Mouse (Mus musculus) thymus, adult 2 months (tissue): ENCODE measurements around the gene Fam117b. TPM values are rescaled to one million over a fixed set of nuclear protein-coding genes. Genes with fewer than 3 reads are reported as not detected.

Source experiments
- DNase-seq: peaks from one replicate; pipeline ENCODE4 v3.0.0; 2021
- H3K27ac ChIP-seq: fragments of 200-500 bp; 2 replicates; pipeline ENCODE4 v1.5.1; 2012; ENCODE audit warnings: low read length, control low read depth; ENCODE audit not compliant: control insufficient read depth, insufficient read depth
- H3K27me3 ChIP-seq: fragments of 200-500 bp; 2 replicates; pipeline ENCODE4 v1.6.1; 2012; ENCODE audit warnings: mild to moderate bottlenecking, low read length, moderate library complexity, mixed read lengths; ENCODE audit not compliant: control insufficient read depth, insufficient read depth
- H3K36me3 ChIP-seq: fragments of 200-500 bp; 2 replicates; pipeline ENCODE4 v1.6.1; 2012; ENCODE audit warnings: mild to moderate bottlenecking, low read length, moderate library complexity; ENCODE audit not compliant: control insufficient read depth, insufficient read depth
- H3K4me1 ChIP-seq: fragments of 200-500 bp; replicated peaks from 2 replicates; pipeline ENCODE4 v1.6.1; 2012; ENCODE audit warnings: low read length; ENCODE audit not compliant: control insufficient read depth, insufficient read depth
- H3K4me3 ChIP-seq: fragments of 200-500 bp; 2 replicates; pipeline ENCODE4 v1.5.1; 2012; ENCODE audit warnings: mild to moderate bottlenecking, low read length, control low read depth, moderate library complexity; ENCODE audit not compliant: control insufficient read depth, insufficient read depth
- CTCF ChIP-seq: fragments of 200-500 bp; IDR thresholded peaks from 2 replicates; pipeline ENCODE4 v1.5.1; 2012; ENCODE audit warnings: mild to moderate bottlenecking, control low read depth, low read length, moderate library complexity, borderline replicate concordance; ENCODE audit not compliant: control insufficient read depth, poor library complexity, insufficient read depth; ENCODE audit errors: extremely low read depth
- POLR2A ChIP-seq: fragments of 200-500 bp; IDR thresholded peaks from 2 replicates; pipeline ENCODE4 v1.6.1; 2012; ENCODE audit warnings: mild to moderate bottlenecking, low read length, control low read depth, moderate library complexity; ENCODE audit not compliant: control insufficient read depth, poor library complexity, insufficient read depth; ENCODE audit errors: extremely low read depth
- WGBS: fragments of 180-500 bp; shearing (Covaris S2); methylation state at CpG from one replicate; pipeline ENCODE4 v1.1.7; 2018; 5-methylcytosine and 5-hydroxymethylcytosine counted together
- polyA plus RNA-seq: library from polyadenylated mRNA; depleted of rRNA; stranded (reverse); fragments of >200 nt; gene quantifications from 2 replicates; pipeline ENCODE4 v1.2.3, GENCODE M21; 2012

Gene Fam117b
- polyA plus RNA-seq, 1 experiment = 9.7 TPM

GRCm38 (mm10) chr1:59901082-59901876, 11.5 kb upstream of the Fam117b start:
- no peak overlapping the region for H3K4me3 ChIP-seq
- H3K4me1 ChIP-seq = no peaks in the 10 kb centered on the region
- WGBS = 93% methylated on average over 5 of the region's 5 CpGs
- H3K27ac ChIP-seq = no peak overlapping the region
- no peaks in the 10 kb centered on the region for H3K27me3 ChIP-seq
- DNase-seq = no peak
- no peaks in the 10 kb centered on the region for H3K36me3 ChIP-seq
- TF ChIP-seq POLR2A (no peak), CTCF (no peak)

DNA sequence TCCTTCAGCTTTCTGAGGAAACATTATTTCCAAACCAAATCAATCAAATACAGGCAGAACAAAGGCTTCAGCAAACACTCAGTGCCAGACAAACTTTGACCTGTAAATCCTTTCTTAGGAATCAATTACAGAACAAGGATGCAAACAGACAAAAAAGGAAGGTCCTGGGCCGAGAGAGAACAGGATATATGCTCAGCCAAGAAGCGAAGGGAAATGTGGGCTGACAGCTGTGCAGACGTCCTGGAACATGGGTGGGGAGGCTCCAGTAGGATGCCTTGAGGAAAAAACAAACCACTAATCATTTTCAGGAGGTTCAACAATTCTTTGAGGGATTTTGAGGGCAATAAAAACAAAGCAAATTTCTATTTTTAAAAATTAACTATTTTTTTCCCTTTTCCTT, 10.2 kb upstream of the Fam117b start:
- Histone ChIP-seq H3K36me3 (no peaks in the 10 kb centered on the region), H3K4me1 (no peaks in the 10 kb centered on the region), H3K27ac (no peak overlapping the region), H3K27me3 (no peaks in the 10 kb centered on the region), H3K4me3 (no peak overlapping the region)
- TF ChIP-seq CTCF (no peak), POLR2A (no peak)
- 58% methylated on average over 3 of the region's 3 CpGs for WGBS
- DNase-seq = no peak

DNA sequence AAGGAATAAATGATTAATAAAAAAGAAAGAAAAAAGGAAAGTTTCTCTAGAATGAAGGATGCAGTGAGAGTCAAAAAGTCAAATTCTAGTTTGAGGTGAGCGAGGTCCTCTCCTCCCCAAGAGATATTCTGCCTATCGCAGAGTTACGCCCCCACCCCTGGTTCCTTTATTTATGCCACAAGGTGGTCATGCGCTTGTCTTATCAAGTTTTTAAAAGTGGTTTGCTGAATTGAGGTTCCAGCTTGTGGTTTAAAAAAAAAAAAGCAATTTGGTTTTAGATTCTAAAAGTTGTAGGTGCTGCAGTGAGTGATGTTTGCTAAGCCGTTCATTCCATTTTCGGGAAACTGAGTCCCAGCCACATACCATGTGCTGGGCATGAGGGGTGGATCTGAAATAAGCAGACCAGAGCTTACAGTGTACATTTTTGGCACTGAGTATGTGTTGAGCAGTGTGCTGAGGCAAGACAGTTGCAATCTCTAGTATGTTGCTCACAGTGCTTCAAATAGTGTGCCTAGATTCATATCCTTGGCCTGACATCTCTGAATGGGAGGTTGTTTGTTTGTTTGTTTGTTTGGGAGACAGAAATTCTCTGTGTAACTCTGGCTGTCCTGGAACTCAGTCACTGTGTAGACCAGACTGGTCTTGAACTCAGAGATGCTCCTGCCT, 8.0 kb upstream of the Fam117b start:
- WGBS = 67% methylated on average over 6 of the region's 6 CpGs
- Histone ChIP-seq H3K27ac (no peak overlapping the region), H3K4me1 (no peaks in the 10 kb centered on the region), H3K4me3 (no peak overlapping the region), H3K36me3 (no peaks in the 10 kb centered on the region), H3K27me3 (no peaks in the 10 kb centered on the region)
- TF ChIP-seq CTCF = no peak
- no peak for TF ChIP-seq POLR2A
- DNase-seq = no peak

DNA sequence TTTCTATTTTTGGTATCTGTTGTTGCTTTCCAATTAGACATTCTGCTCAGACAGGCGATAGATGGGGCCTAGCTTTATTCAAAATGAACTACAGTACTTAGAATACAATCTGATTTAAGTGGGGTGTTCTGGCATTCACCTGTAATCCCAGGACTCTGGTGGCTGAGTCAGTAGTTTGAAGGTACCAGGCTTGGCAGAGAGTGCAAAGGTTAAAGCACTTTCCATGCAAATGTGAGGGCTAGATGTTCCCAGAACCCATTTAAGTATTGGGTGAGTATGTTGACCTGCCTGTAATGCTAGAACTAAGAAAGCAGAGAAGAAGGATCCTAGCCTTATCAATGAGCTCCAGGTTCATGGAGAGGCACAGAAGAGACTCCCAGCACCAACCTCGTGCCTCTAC, 6.9 kb upstream of the Fam117b start:
- Histone ChIP-seq H3K4me3 (no peak overlapping the region), H3K27me3 (no peaks in the 10 kb centered on the region)

GRCm38 (mm10) chr1:59906819-59907521, 5.8 kb upstream of the Fam117b start:
- 77% methylated on average over 13 of the region's 13 CpGs for WGBS
- H3K27ac ChIP-seq = no peak overlapping the region
- no peaks in the 10 kb centered on the region for H3K27me3 ChIP-seq
- no peak for TF ChIP-seq POLR2A
- TF ChIP-seq CTCF = no peak
- DNase-seq = no peak
- no peak overlapping the region for H3K4me3 ChIP-seq
- no peaks in the 10 kb centered on the region for H3K4me1 ChIP-seq
- H3K36me3 ChIP-seq = no peaks in the 10 kb centered on the region

More for the DNA sequence above, 6.9 kb upstream of the Fam117b start:
- TF ChIP-seq POLR2A (no peak), CTCF (no peak)
- no peak overlapping the region for H3K27ac ChIP-seq
- DNase-seq = no peak
- no peaks in the 10 kb centered on the region for H3K36me3 ChIP-seq
- WGBS = 92% methylated on average over 2 of the region's 2 CpGs
- H3K4me1 ChIP-seq = no peaks in the 10 kb centered on the region

DNA sequence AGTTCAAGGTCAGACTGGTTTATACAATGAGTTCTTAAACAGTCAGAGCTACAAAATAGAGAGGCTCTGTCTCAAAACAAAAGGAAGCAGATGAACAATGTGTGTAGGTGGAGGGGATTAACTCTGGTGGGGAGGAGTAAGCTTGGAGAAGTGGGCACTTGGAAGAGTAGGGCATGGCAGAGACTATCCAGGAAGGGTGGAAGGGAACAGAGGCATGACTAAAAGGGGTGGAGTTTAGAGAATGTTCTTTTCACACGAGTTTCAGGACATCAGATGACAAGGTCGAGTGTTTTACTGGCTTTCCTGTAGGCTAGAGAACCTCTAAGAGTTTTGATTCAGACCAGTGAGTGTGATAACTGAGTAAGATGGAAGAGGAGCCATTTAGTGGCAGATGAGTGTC, 5.1 kb upstream of the Fam117b start:
- no peak overlapping the region for H3K4me3 ChIP-seq
- H3K4me1 ChIP-seq = no peaks in the 10 kb centered on the region
- WGBS = 14% methylated on average over 2 of the region's 2 CpGs
- no peak overlapping the region for H3K27ac ChIP-seq
- no peak for TF ChIP-seq POLR2A
- TF ChIP-seq CTCF = no peak
- no peak for DNase-seq
- H3K36me3 ChIP-seq = no peaks in the 10 kb centered on the region
- H3K27me3 ChIP-seq = no peaks in the 10 kb centered on the region
